Mouse (Mus musculus): ENCODE measurements at regions not wholly inside any gene's neighbourhood (a gene's known extent, or its start where the extent isn't known, plus 50 kb on each side); places are given as distances from the start of the nearest gene placed in this dataset.

DNA sequence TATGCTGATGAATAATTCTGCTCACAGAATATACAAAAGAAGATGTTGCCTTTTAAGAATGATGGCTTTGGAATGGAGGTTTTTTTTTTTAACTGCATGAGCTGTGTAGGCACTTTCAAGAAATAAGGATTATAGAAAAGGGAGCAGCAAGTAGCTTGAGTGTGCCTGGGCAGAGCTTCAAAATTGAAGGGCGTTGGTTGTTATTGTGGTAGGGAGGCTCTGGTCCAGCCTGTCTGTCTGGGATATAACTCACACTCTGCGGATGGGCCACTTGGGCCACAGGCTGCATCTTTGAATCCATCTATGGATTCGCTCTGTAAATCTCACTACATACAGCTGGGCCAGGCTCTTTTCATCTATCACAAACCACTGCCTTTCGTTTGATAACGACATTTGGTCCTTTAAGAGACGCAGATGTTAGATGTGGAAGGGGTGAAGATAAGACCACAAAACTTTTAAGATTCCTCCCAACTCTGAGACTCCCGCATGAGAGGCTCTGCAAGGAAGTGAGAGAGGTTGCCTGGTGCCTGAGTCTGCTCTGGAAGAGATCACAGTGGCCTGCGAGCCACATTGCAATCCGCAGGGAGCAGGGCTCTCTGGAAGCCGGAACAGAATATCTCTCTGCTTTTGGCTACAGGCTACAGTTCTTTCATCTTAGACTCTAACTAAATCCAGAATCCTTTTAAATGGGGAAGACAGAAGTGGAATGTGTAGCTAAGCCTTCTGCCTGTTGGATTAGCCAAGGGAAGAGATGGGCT, 286.6 kb upstream of the Npvf start:
- no peak for TF ChIP-seq CTCF (IDR thresholded peaks at IDR 0.05; ENCODE audit: low read depth, low read length)
- no peak for TF ChIP-seq POLR2A (IDR thresholded peaks at IDR 0.05; ENCODE audit: borderline replicate concordance, low read depth, low read length)

Measured in bone marrow macrophage, adult 2 months (primary cell).